Mouse (Mus musculus) lung, postnatal 14 days (tissue): ENCODE data around the gene Ptger1.
A peak's percentile ranks its signal among the peaks of the same experiment; 100 is the strongest.

Source experiments
- DNase-seq: peaks from one replicate; pipeline ENCODE4 v3.0.0; 2021

Gene Ptger1

DNA sequence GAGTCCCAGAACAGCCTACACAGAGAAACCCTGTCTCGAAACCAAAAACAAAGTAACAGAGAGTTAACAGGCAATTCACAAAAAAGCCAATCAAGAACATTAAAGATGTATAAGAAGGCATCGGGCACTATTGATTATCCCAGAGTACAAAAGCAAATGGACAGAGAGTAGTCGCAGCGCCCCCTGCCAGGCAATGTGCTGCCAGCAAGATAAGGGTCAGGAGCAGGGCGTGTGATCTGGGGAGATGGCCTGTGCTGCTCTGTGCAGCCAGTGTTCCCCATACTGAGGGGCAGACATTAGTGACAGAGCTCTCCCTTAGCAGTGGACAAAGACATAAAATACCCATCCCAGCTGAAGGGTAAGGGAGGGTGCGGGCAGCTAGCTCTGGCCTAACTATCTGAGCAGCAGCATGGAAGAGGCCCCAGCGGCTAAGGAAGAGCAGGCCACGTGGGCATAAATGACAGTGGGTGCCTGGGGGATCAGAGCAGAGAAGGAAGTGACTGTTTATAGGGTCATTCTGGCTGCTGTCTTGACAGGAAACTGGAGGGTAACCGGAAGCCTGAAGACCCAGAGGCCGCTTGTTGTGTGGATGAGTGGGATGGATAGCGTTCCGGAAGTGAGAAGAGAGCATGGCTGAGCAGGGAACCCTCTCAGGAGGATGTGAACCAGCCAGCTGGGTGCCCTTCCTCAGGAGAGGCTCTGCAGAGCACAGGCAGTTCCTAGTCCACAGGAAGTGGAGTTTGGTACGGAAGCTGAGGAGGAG lies 9.8 kb upstream of the Ptger1 start:
- DNase-seq, result peak; percentile 44

DNA sequence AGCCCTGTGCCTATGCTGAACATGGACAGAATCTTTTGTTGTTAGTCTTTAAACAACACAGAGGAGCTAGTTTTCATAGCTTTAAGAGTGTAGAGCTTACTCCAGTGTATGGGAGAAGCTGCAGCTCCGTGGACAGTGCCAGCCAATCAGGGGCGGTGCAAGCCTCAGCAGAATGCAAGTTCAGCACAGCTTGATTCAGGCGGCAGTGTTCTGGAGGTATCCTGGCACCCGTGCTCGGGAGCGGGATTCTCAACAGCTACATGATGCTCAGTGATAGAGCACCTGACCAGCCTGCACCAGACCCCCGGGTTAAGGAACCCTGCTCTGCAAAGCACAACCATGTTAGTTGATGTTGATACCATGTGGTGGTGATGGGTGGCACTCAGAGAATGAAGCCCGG lies 5.9 kb upstream of the Ptger1 start:
- DNase-seq, result no peak

DNA sequence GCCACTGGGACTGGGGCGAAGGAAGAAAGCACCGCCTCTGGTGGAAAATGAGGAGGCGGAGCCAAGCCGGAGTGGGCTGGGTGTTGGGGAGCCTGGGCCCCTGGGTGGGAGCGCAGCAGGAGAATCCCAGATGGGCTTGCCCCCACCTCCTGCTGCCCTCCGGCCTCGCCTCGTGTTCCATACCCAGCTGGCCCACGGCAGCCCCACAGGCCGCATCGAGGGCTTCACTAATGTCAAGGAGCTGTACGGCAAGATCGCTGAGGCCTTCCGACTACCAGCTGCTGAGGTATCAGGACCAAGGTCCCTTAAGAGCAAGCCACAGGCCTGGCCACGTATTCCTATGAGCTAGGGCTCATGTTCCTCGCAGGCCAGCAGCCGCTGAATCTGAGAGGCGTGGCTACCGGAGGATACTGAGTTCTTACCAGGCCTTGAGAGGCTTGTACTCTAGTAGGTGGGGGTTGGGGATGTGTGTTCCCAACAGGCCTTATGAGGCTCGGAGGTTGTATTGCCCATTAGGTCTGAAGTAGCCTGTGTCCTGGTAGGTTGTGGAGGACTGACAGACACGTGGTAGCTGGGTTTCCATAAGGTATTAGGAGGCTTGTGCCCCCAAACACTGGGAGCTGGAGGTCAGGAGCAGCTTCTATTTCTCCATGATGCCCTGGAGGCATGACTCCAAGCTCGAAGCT lies 5.3 kb upstream of the Ptger1 start:
- DNase-seq, result peak; percentile 43

DNA sequence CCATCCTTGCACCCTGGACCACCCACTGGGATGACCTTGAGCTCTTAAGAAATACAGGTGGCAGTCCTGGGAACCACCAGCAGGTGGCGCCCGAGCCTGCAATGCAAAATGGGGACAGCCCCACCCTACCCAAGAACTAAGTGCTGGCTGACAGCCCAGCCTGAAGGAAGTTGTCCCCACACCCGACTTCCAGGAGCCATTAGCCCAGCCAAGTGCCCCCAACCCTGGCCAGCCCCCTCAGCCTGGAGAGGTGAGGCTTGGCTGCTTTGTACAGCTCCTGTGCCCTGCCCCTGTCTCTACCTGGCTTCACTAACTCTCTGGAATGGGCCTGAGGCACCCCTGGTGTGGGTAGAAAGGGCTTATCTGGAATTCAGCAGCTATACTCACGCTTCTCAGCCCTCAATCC lies 4.1 kb upstream of the Ptger1 start:
- DNase-seq, result peak; percentile 98

DNA sequence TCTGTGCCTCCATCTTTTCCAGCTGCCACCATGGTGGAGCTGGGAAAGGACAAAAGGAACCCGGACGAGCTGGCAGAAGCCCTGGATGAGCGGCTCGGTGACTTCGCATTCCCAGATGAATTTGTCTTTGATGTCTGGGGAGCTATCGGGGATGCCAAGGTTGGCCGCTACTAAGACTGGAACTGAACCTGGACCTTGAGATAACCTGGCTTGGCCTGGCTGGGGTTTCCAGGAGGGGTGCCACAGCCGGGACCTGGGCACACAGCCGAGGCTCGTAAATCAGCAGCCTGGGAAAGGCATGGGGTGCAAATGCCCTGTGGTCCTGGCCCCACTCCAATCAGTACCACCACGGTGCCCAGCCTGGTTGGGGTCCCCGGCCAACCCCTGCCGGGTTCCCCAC lies 2.4 kb upstream of the Ptger1 start:
- no peak for DNase-seq

DNA sequence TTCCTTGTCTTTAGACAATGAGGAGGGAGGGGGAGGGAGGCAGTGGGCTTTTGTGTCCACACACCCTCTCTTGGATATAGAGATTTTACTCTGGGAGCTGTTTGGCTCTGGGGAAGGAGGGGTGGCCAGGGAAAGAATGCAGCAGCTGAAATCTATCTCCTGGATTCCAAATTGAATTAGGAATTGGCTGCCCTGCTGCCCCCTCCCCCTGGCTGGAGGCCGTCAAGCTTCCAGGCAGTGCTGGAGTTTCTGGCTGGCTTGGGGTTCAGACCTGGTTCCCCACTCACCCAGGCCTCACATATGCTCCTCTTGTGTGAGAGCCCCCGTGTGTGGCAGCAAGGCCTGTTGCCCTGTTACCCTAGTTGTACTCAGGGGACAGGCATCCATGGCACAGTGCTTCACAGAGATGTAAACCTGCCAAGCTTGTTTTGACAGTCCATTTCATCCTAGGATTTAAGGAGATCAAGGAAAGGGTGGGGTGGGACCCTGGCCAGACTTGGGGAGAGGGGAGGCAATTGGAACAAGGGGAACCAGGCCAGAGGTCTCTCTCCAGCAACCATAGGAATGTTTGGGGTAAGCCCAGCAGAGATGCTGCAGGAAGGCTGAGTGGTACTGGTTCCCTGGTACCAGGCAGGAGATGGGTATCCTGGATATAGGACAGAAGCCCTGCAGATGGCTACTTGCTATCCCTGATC lies 1.4 kb upstream of the Ptger1 start:
- DNase-seq, result peak; percentile 53

DNA sequence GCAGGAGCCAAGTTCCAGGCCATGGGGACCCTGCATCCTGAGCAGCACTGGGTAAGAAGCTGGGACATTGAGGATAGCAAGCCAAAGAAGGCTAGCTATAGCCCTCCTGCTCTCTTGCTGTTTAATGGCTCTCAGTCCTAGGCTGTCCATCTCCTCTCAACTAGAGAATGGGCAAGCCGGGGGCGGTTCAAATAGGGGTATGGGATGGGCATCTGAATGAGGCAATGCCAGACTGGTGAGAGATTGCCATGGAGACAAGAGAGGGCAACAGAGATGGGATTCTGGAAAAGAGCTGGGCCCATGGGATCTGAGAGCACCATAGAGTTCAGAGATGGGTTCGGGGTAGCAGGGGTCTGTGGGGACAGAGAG lies 372 bp downstream of the Ptger1 start:
- DNase-seq, result no peak

DNA sequence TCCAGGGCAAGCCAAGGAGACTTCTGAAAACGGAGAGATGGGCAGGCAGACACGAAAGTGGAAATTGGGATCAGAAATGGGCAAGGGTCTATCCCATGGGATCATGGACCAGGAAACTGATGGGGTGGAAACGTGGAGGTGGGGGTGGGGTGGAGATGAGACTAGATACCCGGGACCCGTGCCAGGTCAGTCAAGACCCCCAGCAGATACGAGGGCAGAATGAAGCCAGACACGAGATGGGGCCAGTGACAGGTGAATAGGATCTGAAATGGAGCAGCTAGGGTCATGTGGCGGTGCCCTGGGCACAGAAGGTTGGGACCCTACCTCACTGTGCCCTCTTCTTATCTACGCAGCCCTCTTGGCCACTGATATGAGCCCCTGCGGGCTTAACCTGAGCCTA lies 1.0 kb downstream of the Ptger1 start:
- DNase-seq, result no peak

DNA sequence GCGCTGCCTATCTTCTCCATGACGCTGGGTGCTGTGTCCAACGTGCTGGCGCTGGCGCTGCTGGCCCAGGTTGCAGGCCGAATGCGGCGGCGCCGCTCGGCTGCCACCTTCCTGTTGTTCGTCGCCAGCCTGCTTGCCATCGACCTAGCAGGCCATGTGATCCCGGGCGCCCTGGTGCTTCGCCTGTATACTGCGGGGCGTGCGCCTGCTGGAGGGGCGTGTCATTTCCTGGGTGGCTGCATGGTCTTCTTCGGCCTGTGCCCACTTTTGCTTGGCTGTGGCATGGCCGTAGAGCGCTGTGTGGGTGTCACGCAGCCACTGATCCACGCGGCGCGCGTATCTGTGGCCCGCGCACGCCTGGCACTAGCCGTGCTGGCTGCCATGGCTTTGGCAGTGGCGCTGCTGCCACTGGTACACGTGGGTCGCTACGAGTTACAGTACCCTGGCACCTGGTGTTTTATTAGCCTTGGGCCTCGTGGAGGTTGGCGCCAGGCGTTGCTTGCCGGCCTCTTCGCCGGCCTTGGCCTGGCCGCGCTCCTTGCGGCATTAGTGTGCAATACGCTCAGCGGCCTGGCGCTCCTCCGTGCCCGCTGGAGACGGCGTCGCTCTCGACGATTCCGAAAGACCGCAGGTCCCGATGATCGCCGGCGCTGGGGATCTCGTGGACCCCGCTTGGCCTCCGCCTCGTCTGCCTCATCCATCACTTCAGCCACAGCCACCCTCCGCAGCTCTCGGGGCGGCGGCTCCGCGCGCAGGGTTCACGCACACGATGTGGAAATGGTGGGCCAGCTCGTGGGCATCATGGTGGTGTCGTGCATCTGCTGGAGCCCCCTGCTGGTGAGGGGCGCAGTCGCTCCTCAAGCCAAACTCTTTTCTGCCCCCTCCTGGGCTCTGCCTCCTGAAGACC lies 1.8 kb downstream of the Ptger1 start:
- DNase-seq, result peak; percentile 72

DNA sequence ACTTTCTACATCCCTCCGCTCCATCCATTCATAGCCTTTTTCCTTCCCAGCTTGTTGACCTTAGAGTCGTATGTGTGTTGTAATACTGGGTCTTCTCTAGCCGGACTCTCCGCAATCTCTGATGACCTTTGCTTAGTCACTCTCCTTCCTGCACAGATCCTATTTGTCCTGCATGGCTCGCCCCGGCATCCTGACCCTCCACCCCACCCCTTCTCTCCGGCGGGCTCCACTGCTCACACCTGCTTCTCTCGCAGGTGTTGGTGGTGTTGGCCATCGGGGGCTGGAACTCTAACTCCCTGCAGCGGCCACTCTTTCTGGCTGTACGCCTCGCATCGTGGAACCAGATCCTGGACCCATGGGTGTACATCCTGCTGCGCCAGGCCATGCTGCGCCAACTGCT lies 2.5 kb downstream of the Ptger1 start:
- no peak for DNase-seq

DNA sequence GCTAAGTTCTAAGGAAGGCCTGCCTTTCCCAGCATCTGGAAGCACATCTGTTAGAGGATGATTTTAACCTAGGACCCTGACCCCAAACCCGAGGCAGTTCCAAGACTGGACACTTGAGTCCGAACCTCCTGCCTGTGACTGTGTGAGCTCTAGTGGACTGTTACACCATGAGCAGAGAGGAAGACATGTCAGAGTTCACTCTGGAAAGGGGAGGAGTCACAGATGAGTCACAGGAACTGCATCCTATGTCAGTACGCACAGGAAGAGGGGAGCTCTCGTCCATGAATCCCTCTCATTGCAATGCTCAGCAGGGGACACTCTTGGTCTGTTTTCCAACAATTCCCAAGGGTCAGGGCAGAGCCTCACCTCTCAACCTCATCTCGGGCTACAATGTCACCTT lies 6.5 kb downstream of the Ptger1 start:
- DNase-seq, result no peak

DNA sequence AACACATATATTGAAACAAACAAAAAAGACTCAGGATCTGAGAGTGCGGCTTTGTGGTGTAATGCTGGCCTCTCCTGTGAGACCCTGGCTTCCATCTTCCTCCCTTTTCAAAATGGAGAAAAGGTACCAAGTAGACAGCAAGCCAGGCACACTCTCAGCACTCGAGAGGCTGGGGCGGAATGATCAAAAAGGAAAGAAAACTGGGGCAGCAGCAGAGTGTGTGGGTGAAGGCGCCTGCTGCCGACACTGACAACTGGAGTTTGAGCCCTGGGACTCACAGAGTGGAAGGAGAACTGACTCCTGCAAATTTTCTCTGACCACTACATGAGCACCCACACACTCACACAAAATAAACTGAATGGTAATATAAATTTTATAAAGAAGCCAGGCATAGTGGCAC lies 8.0 kb downstream of the Ptger1 start:
- DNase-seq, result no peak

DNA sequence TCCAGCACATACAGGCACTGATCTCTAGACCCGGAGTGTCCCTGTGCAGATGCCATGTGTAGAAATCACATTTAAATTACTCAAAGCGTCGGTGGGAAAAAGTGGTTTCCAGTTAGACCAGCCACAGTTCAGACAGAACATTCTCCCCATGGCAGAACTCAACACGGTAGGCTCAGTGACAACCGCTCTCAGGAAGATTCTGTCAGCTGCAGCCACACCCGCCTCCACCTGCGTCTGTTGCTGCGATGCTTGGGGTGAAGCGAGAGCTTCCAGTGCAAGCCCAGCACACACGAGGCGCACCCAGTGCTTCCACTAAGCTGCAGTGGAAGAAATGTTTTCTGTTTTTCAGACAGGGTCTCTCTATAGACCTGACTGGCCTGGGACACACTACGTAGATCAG lies 13.4 kb downstream of the Ptger1 start:
- no peak for DNase-seq

DNA sequence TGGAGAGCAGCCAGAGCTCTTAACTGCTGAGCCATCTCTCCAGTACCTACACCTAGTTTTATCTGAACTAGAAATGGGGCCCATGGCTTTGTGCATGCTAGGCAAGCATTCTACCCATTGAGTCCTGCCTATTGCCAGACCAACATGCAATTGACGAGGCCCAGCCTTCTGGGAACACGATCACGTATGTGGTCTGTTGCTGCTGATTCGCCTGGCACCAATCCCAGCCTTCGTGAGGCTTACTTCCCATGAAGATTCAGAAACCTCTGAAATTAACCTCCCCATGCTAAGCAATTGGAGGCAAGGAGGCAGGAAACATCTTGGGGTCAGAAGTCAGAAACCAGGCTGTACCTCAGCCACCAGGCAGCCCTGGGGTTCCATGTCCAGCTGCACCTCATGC lies 14.1 kb downstream of the Ptger1 start:
- no peak for DNase-seq

DNA sequence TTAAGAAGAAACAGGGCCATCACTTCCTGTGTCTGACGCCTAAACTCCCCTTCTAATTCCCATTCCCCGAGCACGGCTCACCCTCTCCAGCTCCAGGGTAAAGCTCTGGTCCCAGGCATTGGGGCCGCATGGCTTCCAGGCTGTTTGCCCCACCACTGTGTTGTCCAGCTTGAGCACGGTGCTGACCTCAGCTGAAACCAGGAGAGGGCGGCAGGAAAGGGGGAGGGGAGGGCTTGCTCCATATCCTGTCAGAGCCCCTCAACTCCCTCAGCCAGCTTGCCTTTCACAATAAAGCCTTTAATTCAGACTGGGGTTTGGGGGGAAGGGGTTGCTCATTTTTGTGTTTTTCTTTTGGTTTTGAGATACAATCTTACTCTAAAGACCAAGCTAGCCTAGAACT lies 14.6 kb downstream of the Ptger1 start:
- DNase-seq, result no peak

DNA sequence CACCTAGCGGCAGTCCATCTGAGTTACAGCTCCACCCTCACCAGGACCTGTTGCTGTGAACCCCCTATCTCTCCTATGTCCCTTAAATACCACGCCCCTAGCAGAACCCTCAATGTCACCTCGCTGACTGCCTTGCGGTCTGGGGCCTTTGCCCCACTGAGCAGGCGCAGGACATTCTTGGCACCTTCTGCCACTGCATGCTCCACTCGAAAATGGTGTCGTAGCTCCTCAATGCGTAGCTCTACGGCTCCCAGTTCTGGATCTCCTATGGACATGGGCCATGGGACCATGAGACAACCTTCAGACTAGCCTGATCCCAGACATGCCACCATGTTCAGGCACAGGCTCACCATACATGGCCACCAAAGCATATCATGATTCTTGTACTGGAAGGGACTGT lies 18.0 kb downstream of the Ptger1 start:
- DNase-seq, result no peak

DNA sequence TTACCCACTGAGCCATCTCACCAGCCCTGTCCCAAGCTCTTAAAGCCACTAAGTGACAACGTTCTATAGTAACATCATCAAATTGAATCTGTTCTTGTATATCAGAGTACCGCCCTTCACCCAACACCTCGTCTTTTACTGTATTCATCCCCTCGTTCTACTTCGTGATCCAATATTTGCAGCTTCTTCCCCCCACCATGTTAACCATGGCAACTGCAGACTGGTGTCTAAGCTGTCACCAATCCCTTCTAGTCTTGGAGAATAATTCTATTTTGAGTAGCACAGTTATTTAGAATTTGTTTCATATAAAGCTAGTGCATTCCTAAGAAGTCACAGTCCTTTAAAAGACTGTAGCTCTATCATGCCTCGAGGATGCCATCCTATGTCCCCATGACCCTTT lies 22.8 kb downstream of the Ptger1 start:
- DNase-seq, result no peak

DNA sequence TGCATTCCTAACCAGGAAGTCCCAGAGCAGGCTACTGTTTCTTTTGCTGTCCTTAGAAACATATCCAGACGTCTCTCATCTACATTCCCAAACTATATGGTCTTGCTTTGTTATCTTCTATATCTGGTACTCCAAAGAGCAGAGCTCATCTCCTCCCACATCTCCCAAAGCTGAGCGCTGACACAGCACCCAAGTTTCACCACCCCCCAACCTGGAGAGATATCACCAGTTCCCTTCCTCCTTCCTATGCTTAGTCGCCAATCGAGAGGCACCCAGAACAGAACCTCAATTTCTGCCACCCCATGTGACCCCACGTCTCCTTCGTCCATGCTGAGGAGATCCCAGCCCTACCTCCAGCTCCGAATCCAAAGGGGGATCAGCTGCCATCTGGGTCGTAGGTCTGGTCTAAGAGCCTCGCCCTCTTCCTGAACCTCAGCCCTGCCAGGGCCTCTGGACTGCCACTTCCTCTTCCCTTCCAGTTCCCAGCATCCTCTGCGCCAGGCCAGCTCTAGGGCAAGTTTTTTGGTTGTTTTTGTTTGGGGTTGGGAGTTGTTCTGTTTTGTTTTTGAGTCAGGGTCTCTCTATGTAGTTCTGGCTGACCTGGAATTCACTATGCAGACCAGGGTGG lies 27.2 kb downstream of the Ptger1 start:
- DNase-seq, result peak; percentile 23

DNA sequence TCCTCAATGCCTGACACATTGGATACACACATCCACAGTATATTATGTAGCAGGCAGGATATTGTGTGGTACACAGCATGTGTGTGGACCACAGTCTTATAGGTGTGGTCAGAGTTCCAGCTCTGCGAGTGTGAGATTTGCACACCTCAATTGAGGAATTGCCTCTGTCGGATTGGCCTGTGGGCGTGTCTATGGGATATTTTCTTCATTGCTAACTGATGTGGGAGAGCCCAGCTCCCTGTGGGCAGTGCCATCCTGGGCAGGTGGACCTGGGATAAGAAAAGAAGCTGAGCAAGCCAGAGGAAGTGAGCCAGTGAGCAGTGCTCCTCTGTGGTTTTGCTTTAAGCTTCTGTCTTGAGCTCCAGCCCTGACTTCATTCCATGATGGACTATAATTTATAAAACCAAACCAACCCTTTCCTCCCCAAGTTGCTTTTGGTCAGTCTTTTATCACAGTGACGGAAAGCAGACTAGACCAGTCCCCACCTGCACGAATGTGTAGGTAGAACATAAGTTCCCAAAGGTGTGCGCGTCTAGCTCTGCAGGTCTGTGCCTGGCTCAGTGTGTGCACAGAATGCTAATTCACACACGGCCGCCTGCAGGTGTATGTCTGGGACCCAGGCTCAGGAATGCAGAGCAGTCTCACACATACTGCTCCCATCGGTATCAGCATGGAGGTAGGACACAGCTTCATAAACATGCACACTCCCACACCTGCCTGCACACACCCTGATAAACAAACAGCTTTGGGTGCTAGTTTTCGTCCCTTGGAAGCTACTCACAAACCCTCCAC lies 28.1 kb downstream of the Ptger1 start:
- no peak for DNase-seq

DNA sequence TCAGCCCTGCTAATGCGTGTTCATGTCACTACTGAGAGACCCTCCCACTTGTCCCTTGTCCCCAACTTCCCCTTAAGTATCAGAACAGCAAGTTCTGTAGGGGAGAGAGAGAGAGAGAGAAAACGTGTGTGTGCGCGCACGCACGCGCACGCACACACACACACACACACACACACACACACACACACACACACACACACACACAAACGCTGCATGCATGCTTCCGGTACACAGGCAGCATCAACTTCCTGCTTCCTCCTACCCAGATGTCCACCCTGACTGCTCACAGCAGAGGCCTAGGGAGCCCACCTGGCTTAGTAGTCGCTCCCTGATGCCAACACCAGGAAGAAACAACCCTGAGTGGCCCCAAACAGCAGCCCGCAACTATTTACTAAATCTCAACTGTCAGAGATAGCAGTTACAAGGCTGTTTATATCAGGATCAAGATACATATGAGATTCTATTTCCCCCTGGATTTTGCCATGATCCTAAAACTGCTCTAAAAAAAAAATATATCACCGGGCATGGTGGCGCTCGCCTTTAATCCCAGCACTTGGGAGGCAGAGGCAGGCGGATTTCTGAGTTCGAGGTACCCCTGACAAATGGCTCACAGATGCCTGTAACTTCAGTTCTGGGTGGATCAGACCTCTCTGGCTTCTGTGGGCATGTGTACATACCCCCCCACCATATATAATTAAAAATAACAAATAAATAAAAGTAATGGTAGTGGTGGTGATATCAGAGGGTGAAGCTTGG lies 29.1 kb downstream of the Ptger1 start:
- DNase-seq, result peak; percentile 33
